ENCODE assay signal across 8 mouse cellular contexts in the genomic region with DNA sequence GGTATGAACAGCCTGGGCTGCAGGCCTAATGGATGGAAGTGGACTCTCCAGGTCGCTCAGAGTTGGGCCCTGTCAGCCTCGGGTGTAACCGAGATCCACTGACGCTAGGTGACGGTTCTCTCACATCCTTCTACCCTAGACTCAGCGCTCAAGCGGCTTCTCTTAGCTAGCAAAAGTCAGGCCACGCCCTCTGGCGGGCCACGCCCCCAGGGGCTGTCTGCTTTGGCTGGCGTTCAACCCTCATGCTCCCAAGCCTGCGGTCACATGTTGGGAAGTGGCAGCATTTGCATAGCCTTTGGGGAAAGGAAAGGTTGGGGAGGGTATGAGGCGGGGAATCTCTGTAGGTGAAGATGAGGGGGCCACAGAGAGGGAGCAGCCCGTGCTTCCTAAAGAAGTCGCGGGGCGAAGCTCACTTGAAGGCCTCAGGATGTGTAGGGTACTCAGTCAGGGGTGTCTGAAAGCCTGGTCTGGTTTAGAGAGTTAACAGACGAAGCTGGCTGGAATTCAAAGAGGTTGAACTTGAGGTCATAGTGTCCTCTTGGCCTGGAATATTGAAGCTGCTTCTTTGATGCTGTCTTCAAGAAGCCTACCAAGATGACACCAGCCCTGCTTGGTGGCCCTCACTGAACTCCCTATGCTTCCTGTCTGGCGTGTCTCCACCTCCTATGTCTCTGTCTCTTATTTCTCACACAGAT. TPM values are rescaled to one million over a fixed set of nuclear protein-coding genes. Genes with fewer than 3 reads are reported as not detected.
A peak's percentile ranks its signal among the peaks of the same experiment; 100 is the strongest.
DNase-seq lines count a peak whose midpoint lies in the region; ATAC-seq lines count a peak whose summit lies in the region.

No protein-coding gene starts in this region.

- peak; percentile 14 to 19 for DNase-seq in spleen, postnatal 36 days (ENCODE audit: low spot score in 2 of 2)
- DNase-seq in spleen, postnatal 14 days (ENCODE audit: low spot score in 2 of 2): no peak
- DNase-seq in heart, postnatal 36 days: peak; percentile 65 to 67
- DNase-seq in kidney, postnatal 36 days: peak; percentile 84 to 88
- no peak for DNase-seq in layer of hippocampus, postnatal 36 days

- 7% methylated on average over 19 of the region's 19 CpGs for WGBS in forebrain, embryonic 15.5 days
- WGBS in stomach, embryonic 14.5 days: 9% methylated on average over 19 of the region's 19 CpGs

- peak overlapping the region; percentile 34 for H3K4me2 ChIP-seq in forebrain, embryonic 15.5 days (replicated peaks)
- H3K4me2 ChIP-seq in stomach, embryonic 14.5 days (replicated peaks; ENCODE audit: low read depth, low read length): peak overlapping the region; percentile 41

- H3K27ac ChIP-seq in forebrain, embryonic 15.5 days (replicated peaks): no peak overlapping the region
- no peak overlapping the region for H3K27ac ChIP-seq in stomach, embryonic 14.5 days (ENCODE audit: low read length)

- H3K4me3 ChIP-seq in forebrain, embryonic 15.5 days: peak overlapping the region; percentile 6
- H3K4me3 ChIP-seq in stomach, embryonic 14.5 days (ENCODE audit: low read depth, low read length): peak overlapping the region; percentile 17; the same call in 1 of the 2 replicates

- H3K9ac ChIP-seq in forebrain, embryonic 15.5 days (replicated peaks): no peak overlapping the region
- H3K9ac ChIP-seq in stomach, embryonic 14.5 days (replicated peaks; ENCODE audit: low read depth, low read length): no peak overlapping the region

- intact Hi-C loops in heart, postnatal 36 days (cut with DNase I): no loop called here

- peaks cover 56% of the 10 kb centered on the region for H3K27me3 ChIP-seq in forebrain, embryonic 15.5 days
- H3K27me3 ChIP-seq in stomach, embryonic 14.5 days (ENCODE audit: control insufficient read depth, insufficient read depth, low read length): peaks cover 31% of the 10 kb centered on the region

- H3K4me1 ChIP-seq in forebrain, embryonic 15.5 days: peaks cover 33% of the 10 kb centered on the region
- H3K4me1 ChIP-seq in stomach, embryonic 14.5 days (ENCODE audit: control insufficient read depth, insufficient read depth, low read length): peaks cover 18% of the 10 kb centered on the region

- no peaks in the 10 kb centered on the region for H3K36me3 ChIP-seq in forebrain, embryonic 15.5 days
- no peaks in the 10 kb centered on the region for H3K36me3 ChIP-seq in stomach, embryonic 14.5 days (ENCODE audit: control insufficient read depth, insufficient read depth, low read length)

- no peaks in the 10 kb centered on the region for H3K9me3 ChIP-seq in forebrain, embryonic 15.5 days
- H3K9me3 ChIP-seq in stomach, embryonic 14.5 days (ENCODE audit: control insufficient read depth, low read depth, low read length): no peaks in the 10 kb centered on the region

- peak; percentile 61 for ATAC-seq in forebrain, embryonic 15.5 days (replicated peaks)
- peak; percentile 60 for ATAC-seq in megakaryocyte, adult 5-6 weeks (ENCODE audit: poor library complexity, severe bottlenecking)
- ATAC-seq in stomach, embryonic 14.5 days (ENCODE audit: insufficient number of reproducible peaks, insufficient read depth, low FRiP score, low read depth): peak; percentile 79

RNA-seq across cellular contexts. Expression of a gene that starts 37.3 kb away (rescaled TPM):
- 8.3 and 8.6 TPM in 2 replicates for polyA plus RNA-seq in forebrain, embryonic 15.5 days (2015; fragmentation: Nextera tagmentation; extraction: Ambion mirVana)
- 1 to 10 TPM in 1 of 2 experiments, under 1 TPM in 1; 0.94 to 1.9 TPM for total RNA-seq in heart, postnatal 36 days (2021)
- total RNA-seq in megakaryocyte, adult 5-6 weeks (2015): 3.5 and 3.6 TPM in 2 replicates
- total RNA-seq in megakaryocyte, adult 5-6 weeks (2017): 0.62 and 2.2 TPM in 2 replicates
- polyA plus RNA-seq in stomach, embryonic 14.5 days (2014; fragmentation: Nextera tagmentation; extraction: Ambion mirVana): 6.3 and 6.9 TPM in 2 replicates
- total RNA-seq in layer of hippocampus, postnatal 36 days (2021): 10 to 100 TPM; 59.6 to 61.7 TPM

RNA-seq across cellular contexts. Expression of a gene that starts 40.3 kb away (rescaled TPM):
- 29.9 and 33.1 TPM in 2 replicates for polyA plus RNA-seq in forebrain, embryonic 15.5 days (2015; fragmentation: Nextera tagmentation; extraction: Ambion mirVana)
- total RNA-seq in heart, postnatal 36 days (2021): 10 to 100 TPM; 34.1 to 44.3 TPM
- 9.9 and 16.8 TPM in 2 replicates for total RNA-seq in megakaryocyte, adult 5-6 weeks (2015)
- 6.4 and 9.7 TPM in 2 replicates for total RNA-seq in megakaryocyte, adult 5-6 weeks (2017)
- polyA plus RNA-seq in stomach, embryonic 14.5 days (2014; fragmentation: Nextera tagmentation; extraction: Ambion mirVana): 31.6 and 35.7 TPM in 2 replicates
- total RNA-seq in layer of hippocampus, postnatal 36 days (2021): 10 to 100 TPM; 15.8 to 18.9 TPM

RNA-seq across cellular contexts. Expression of a gene that starts 56.6 kb away (rescaled TPM):
- polyA plus RNA-seq in forebrain, embryonic 15.5 days (2015; fragmentation: Nextera tagmentation; extraction: Ambion mirVana): not detected in 2 replicates
- total RNA-seq in heart, postnatal 36 days (2021): under 1 TPM in 1 of 2 experiments, not detected in 1; 0.81 TPM
- not detected in 2 replicates for total RNA-seq in megakaryocyte, adult 5-6 weeks (2015)
- 0.12 TPM in 1 of 2 replicates, not detected in the other for total RNA-seq in megakaryocyte, adult 5-6 weeks (2017)
- 12.1 and 14.1 TPM in 2 replicates for polyA plus RNA-seq in stomach, embryonic 14.5 days (2014; fragmentation: Nextera tagmentation; extraction: Ambion mirVana)
- under 1 TPM; 0.07 to 0.08 TPM for total RNA-seq in layer of hippocampus, postnatal 36 days (2021)

RNA-seq across cellular contexts. Expression of a gene that starts 59.6 kb away (rescaled TPM):
- 0.09 TPM in 1 of 2 replicates, not detected in the other for polyA plus RNA-seq in forebrain, embryonic 15.5 days (2015; fragmentation: Nextera tagmentation; extraction: Ambion mirVana)
- total RNA-seq in heart, postnatal 36 days (2021): not detected
- total RNA-seq in megakaryocyte, adult 5-6 weeks (2015): not detected in 2 replicates
- total RNA-seq in megakaryocyte, adult 5-6 weeks (2017): not detected in 2 replicates
- not detected in 2 replicates for polyA plus RNA-seq in stomach, embryonic 14.5 days (2014; fragmentation: Nextera tagmentation; extraction: Ambion mirVana)
- total RNA-seq in layer of hippocampus, postnatal 36 days (2021): under 1 TPM in 1 of 2 experiments, not detected in 1; 0.20 TPM

Comparison
In these comparisons a context has a peak if more than half of its experiments do, and no peak if none do; other contexts are left out.
1. DNase-seq: peak in spleen, postnatal 36 days (2 of 2), heart, postnatal 36 days (2 of 2) and kidney, postnatal 36 days (2 of 2); none in spleen, postnatal 14 days (0 of 2) and layer of hippocampus, postnatal 36 days (0 of 2).
2. RNA of a gene that starts 37.3 kb away (total RNA-seq): 59.6 to 61.7 TPM in layer of hippocampus, postnatal 36 days; 0.62 to 3.6 TPM in megakaryocyte, adult 5-6 weeks and 0.94 to 1.9 TPM in heart, postnatal 36 days; every median in the first group is over 10 times any median in the second.
3. Peak in every context shown above with its lines, with median percentiles within 50 percentile points of each other: ATAC-seq.